Mouse (Mus musculus) CH12F3 (cell line): Measurements from ENCODE around the gene Mst1r.

Experiments used
- in situ Hi-C: fragments of 300-500 bp; cut with MboI; formaldehyde crosslinking; loops from 2 replicates; pipeline ENCODE4 v1.14.3; 2020; ENCODE audit warnings: low sequenced_read_pairs

Mst1r gene

DNA sequence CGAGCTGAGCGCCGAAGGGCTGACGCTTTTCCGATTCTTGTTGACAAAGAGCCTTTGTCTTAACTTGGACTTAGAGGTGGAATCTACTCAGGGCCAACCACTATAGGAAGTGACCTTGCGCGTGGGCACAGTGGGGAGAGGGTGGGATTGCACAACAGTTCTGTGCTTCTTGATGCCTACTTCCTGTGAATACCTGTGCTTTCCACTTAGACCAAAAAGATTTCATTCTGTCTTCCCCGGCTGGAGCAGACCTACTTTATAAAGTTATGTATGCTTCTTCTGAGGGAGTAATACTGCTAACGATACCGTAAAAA is 43.2 kb downstream of the Mst1r start, which contains the start of gene Traip:
Gene Traip, plus strand, starts transcription at position 215 of the 314 bp plus-strand sequence.
- in situ Hi-C loops, result no loop called here

DNA sequence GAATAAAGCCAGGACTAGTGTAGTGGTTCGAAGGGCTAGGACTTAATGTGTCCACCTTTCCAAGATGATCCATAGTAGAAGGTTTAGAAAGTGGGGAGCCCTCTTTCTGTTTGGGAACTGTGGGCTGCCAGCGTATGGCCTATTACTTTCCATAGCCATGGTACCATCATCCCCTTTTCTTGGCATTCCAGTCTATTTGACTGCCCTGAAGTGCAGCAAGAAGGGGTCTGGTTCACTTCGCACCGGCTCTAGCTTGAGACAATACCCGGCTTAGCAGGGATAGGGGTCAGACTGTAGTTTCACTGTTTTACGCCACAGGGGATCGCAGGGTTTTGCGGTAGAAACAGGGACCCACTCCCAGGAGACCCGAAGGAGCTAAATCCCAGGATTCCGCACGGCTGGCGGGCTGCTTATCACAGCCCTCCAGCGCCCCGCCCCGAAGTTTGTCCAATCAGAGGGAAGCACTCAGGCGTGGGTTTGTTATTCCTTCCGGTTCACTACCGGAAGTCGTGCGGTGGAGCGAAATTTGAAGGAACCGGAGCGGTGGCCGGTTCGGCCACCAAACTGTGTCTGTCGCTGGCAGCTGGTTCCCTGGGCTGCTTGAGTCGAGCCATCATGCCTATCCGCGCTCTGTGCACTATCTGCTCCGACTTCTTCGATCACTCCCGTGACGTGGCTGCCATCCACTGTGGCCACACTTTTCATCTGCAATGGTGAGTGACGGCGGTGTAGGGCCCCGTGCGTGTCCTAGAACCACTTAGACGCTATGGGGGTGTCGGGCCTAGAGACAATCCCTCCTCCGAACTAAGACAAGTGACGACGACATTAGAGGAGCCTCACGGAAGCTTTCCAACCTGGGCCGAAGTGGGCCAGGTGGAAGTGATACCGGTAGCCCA is 44.0 kb downstream of the Mst1r start:
- in situ Hi-C loops, result no loop called here

DNA sequence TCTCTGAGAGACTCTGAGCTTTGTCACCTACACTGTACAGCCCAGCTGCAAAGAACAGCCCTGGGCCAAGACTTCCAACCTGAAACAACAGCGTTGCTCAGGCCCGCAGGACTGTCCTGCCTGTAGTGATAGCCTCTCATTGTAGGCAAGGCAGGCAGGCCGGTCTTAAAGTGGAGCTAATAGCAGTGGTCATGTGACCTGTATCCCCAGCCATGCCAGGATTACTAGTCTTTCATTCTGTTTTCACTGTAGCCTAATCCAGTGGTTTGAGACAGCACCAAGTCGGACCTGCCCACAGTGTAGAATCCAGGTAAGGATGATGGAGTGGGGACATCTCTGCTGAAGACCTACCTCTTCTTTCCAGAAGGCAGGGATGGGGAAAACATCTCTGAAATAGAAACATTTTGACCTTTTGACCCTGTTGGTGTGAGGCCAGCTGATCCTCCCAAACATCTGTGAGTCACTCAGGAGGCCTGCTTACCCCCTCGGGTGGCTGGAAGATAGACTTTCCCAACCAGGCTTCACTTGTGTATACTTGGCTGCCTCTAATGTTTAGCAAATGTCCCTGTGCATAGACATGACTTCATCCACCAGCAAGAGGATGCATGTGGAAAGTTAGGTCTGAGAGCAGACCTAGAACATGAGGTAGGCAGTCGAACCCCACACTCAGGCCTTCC is 49.1 kb downstream of the Mst1r start:
- in situ Hi-C loops, result no loop called here

DNA sequence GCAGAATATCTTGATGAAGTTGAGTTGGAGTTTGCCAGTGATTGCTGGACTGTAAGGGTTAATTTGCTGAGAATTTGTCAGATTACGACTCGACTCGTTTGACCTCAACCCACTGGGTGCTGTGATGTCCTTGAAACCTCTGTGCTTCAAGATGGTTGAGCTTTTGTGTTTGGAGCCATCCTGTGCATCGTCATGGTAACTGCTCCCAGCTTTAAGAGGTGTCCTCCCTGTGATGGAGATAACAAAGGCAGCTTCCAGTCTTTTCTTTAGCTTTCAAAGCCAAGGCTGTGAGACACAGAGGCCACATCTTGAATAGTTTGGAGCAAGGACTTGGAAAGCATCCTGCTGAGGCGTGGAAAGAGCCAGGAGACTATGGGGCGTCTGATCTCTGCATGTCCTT is 50.5 kb downstream of the Mst1r start:
- in situ Hi-C loops, result no loop called here

DNA sequence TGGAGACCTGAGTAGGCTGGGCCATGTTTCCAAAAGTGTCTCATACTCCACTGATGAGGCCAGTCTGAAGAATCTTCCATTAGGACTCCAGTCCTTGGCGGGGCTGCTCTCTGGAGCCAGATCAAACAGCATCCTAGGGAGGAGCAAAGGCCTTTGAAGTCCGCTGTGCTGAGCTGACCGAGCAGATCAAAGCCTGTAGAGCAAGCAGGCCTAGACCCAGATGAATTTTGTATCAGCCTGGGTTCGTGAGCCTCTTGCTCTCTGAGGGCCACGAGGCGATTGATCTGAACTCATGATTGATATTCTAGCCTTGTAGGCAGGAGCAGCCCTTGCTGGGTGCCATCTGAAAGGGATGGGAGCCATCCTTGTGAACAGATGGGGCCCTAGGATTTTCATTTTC is 53.2 kb downstream of the Mst1r start:
- in situ Hi-C loops, result no loop called here

DNA sequence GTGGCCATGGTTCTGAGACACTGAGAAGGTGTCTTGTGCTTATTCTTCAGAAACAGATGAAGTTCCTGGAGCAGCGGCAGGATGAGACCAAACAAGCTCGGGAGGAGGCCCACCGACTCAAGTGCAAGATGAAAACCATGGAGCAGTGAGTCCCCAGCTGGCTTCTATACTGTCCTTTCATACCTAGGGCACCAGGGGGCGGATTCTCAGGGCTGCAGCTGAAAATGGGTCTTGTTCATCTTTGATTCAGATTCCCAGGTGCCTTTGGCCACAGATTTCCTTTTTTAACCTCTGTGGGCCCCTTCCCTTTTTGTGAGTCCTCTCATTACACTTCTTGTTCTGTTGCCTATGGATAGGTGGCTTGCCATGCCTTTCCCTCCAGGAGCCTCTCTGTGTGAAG is 54.3 kb downstream of the Mst1r start:
- in situ Hi-C loops, result no loop called here

DNA sequence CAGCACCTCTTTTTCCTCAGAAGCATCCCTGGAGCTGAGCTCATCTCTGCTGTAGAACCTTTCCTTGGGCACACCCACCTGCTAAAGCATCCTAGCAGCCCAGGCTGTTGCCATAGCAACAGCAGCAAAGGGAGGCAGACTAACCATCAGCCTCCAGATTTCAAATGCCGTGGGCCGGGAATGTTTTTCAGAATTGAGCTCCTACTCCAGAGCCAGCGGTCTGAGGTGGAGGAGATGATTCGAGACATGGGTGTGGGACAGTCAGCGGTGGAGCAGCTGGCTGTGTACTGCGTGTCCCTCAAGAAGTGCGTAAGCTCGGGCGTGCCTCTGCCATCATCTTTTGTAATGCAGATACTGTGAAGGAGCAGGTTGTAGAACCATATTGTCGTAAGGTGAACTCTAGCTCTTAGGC is 54.7 kb downstream of the Mst1r start:
- in situ Hi-C loops, result no loop called here

DNA sequence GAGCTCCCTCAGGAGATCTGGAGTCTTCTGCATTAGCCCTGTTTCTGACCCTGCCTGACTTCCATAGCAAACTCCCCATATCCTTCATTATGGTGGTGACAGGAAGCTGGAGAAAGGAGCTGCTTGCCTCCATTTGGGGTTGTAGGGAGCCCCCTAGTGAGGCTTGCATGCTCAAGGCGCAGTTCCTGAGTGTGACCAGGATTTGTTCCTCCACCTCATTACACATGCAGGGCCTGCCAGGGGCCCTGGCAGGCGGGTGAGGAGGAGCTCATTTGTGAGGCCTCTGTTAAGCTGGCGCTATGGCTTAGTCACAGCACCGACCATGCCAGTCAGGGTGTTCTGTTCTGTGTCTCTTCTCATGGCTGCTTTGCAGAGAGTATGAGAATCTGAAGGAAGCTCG is 55.2 kb downstream of the Mst1r start:
- in situ Hi-C loops, result no loop called here

DNA sequence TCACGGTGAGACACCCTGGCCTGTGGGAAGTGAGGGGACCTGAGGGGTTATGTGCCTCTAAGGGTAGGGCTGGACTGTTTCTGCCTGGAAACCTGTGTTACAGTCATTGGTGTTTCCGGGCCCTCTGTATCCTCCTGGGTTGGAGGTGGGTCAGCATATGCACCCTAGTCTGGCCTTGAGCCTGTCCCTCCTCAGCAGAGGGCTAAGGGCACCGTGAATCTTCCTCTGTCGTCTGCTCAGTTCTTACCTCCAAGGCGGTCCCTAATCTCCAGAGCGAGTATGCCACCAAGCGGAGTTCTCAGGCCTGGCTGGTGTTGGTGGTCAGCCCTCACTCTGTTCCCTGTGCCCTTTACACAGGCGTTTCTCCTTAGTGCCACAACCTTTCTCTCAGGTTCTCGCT is 56.2 kb downstream of the Mst1r start:
- in situ Hi-C loops, result no loop called here

DNA sequence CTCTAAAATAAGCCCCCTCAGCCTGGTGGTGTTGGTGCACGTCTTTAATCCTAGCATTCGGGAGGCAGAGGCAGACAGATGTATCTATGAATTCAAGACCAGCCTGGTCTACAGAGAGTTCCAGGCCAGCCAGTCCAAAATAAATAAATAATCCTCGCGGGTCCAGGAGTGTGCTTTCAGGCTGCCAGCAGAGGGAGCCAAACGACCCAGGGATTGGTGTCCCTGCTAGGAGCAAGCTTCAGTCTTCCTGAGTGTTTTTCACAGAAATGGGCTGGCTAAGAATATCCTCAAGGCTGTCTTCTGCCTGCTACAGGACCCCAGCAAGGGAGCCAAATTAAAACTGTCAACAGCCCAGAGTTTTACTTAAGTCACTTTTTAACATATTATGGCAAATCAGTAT is 57.0 kb downstream of the Mst1r start:
- in situ Hi-C loops, result no loop called here

DNA sequence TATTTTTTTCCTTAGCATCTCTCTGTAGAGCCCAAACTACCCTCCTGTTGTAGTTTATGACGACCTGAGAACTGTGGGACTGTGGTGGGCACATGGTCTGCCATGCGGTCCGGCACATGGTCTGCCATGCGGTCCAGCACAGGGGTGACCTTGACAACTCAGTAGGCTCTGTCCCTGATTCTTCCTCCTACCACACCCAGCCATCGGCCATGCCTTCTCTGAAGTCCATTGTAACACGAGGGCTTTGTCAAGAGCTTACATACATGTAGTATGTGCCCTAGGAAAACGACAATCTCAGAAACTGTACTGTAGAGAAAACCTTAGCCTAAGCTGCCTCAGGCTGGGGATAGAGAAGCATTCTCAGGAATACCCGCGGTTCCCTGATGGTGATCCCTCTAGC is 58.0 kb downstream of the Mst1r start:
- in situ Hi-C loops, result no loop called here

DNA sequence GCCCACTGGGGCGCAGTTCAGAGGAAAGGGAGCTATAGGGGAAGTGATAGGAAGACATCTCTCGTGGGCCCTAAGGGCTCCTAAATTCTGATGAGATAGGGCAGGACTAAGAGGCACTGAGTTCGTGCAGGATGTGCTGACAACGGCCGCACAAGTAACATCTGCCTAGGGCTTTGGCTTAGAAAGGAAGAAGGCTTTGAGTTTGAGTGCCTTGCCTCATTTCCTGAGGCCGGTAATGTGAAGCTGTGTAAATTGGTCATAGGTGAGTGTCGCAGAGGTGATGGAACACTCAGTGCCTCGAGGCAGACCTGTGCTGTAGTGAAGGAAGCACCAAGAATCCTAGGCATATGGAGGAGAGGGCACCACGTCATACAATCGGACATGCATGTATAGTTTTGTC is 60.0 kb downstream of the Mst1r start:
- in situ Hi-C loops, result no loop called here

DNA sequence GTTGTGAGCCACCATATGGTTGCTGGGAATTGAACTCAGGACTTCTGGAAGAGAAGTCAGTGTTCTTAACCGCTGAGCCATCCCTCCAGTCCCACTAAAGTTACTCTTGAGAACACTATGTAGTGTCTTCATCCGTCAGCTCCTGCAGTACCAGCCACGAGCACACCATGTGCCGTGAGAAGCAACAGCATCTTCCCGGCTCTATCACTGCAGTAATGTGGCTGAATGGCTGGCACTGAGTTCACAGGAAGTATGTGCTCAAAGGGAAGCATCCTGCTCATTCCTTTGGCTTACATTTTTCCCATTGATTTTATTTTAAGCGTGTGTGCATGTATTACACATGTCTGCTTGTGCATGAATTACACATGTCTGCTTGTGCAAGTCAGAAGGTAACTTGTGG is 60.8 kb downstream of the Mst1r start:
- in situ Hi-C loops, result no loop called here

DNA sequence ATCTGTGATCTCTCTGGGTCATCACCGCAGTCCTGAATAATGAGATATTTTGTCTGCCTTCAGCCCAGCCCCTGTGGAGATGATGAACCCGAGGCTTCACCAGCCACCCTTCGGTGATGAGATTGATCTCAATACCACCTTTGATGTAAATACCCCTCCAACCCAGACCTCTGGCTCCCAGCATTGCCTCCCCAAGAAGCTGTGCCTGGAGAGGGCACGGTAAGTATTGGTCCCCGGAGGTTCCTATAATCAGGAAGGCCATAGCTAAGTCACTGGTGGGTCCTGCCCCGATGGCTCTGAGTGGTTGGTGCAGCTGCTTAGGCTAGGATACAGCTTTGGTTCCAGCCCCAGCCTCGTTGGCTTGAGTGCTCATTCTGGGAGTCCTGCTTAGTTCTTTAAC is 61.9 kb downstream of the Mst1r start:
- in situ Hi-C loops, result no loop called here
